Mouse (Mus musculus) C2C12 (cell line): ENCODE data around the gene Mmab. TPM values are rescaled to one million over a fixed set of nuclear protein-coding genes. Genes with fewer than 3 reads are reported as not detected.

Experiments used
- H3K27me3 ChIP-seq: one replicate; pipeline ENCODE4 v1.6.1; 2011; ENCODE audit not compliant: control insufficient read depth, insufficient read depth, insufficient read length
- H3K36me3 ChIP-seq: one replicate; pipeline ENCODE4 v1.6.1; 2011; ENCODE audit not compliant: control insufficient read depth, insufficient read depth
- H3K4me3 ChIP-seq: one replicate; pipeline ENCODE4 v1.5.1; 2011; ENCODE audit warnings: mild to moderate bottlenecking, control low read depth; ENCODE audit not compliant: poor library complexity, insufficient read depth, severe bottlenecking
- H3K79me2 ChIP-seq: one replicate; pipeline ENCODE4 v1.6.1; 2011; ENCODE audit not compliant: control insufficient read depth, insufficient read depth
- H3K79me3 ChIP-seq: one replicate; pipeline ENCODE4 v1.6.1; 2011; ENCODE audit warnings: low read depth, control low read depth
- H3ac ChIP-seq: one replicate; pipeline ENCODE3; 2011; ENCODE audit warnings: low read depth; ENCODE audit not compliant: control insufficient read depth, insufficient read length
- CEBPB ChIP-seq: IDR thresholded peaks from one replicate; pipeline ENCODE4 v1.6.1; 2011; ENCODE audit warnings: low read depth, mild to moderate bottlenecking, control low read depth, moderate library complexity
- CTCF ChIP-seq: IDR thresholded peaks from one replicate; pipeline ENCODE4 v1.5.1; 2011; ENCODE audit not compliant: control insufficient read depth, insufficient read depth, insufficient read length
- FOSL1 ChIP-seq: IDR thresholded peaks from one replicate; pipeline ENCODE4 v1.8.0; 2011; ENCODE audit warnings: mild to moderate bottlenecking, low read length; ENCODE audit not compliant: poor library complexity, insufficient read depth, severe bottlenecking
- MAX ChIP-seq: IDR thresholded peaks from one replicate; pipeline ENCODE4 v1.6.1; 2011; ENCODE audit warnings: mild to moderate bottlenecking, control low read depth
- MYOD1 ChIP-seq: IDR thresholded peaks from one replicate; pipeline ENCODE4 v1.6.1; 2011; ENCODE audit warnings: low read depth; ENCODE audit not compliant: control insufficient read depth, insufficient read length
- MYOG ChIP-seq: IDR thresholded peaks from one replicate; pipeline ENCODE4 v1.6.1; 2011; ENCODE audit not compliant: control insufficient read depth, insufficient read length; ENCODE audit errors: extremely low read depth
- USF1 ChIP-seq: IDR thresholded peaks from one replicate; pipeline ENCODE4 v1.6.1; 2011; ENCODE audit warnings: low read depth, mild to moderate bottlenecking, control low read depth, moderate library complexity
- polyA plus RNA-seq: library from polyadenylated mRNA; unstranded; fragments of >200 nt; fragmentation: generic; extraction: Trizol; gene quantifications from one replicate; pipeline ENCODE4 v1.2.1, GENCODE M21; 2012; ENCODE audit warnings: missing spikeins

The Mmab gene
- polyA plus RNA-seq, 1 experiment = 9.4 TPM

GRCm38 (mm10) chr5:114464561-114464960 lies 20.7 kb upstream of the Mmab start:
- no peak overlapping the region for H3ac ChIP-seq
- no peak for TF ChIP-seq CEBPB
- TF ChIP-seq FOSL1 = no peak
- no peak for TF ChIP-seq CTCF
- no peak for TF ChIP-seq MYOG
- no peak for TF ChIP-seq USF1
- H3K4me3 ChIP-seq = no peak overlapping the region
- no peaks in the 10 kb centered on the region for H3K36me3 ChIP-seq
- peaks cover 25% of the 10 kb centered on the region for H3K27me3 ChIP-seq
- no peaks in the 10 kb centered on the region for H3K79me3 ChIP-seq
- no peaks in the 10 kb centered on the region for H3K79me2 ChIP-seq

- no peaks in the 10 kb centered on the region for H3K79me3 ChIP-seq
- TF ChIP-seq FOSL1 = no peak
- no peak for TF ChIP-seq MYOG
- TF ChIP-seq CEBPB = no peak
- no peak for TF ChIP-seq CTCF
- no peak for TF ChIP-seq MAX
- TF ChIP-seq MYOD1 = no peak
- TF ChIP-seq USF1 = no peak
- no peak overlapping the region for H3ac ChIP-seq
- no peak overlapping the region for H3K4me3 ChIP-seq
- no peaks in the 10 kb centered on the region for H3K79me2 ChIP-seq
- no peaks in the 10 kb centered on the region for H3K36me3 ChIP-seq
- H3K27me3 ChIP-seq = peaks cover 38% of the 10 kb centered on the region
Observed at GRCm38 (mm10) chr5:114462067-114463040, 18.5 kb upstream of the Mmab start.

- no peak overlapping the region for H3K4me3 ChIP-seq
Observed at GRCm38 (mm10) chr5:114461238-114461637, 17.4 kb upstream of the Mmab start.

DNA sequence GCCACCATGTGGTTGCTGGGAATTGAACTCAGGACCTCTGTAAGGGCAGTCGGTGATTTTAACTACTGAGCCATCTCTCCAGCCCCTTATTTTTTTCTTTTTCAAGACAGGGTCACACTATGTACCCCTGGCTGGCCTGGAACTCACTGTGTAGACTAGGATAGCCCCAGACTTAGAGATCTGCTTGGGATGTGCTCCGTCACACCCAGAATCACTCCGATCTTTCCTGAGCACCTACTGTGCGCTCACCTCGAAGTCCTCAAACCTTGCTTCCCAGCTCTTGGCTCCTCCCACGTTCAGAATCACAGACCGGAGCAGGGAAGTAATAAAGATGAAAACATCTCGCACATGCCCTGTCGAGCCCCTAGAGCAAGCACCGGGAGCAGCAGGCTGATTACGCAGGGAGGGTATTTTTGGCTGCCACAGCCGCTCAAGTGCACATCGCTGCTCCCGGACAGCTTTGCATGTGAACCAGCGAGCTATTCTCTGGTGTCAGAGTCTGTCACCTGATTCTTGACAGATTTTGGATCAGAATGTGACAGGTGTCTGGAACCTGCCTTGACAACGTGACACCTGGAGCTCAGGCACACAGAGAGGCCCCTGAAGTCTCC lies 13.2 kb upstream of the Mmab start:
- H3K36me3 ChIP-seq = no peaks in the 10 kb centered on the region
- H3K27me3 ChIP-seq = peaks cover 27% of the 10 kb centered on the region
- no peak overlapping the region for H3ac ChIP-seq
- no peaks in the 10 kb centered on the region for H3K79me3 ChIP-seq
- no peak overlapping the region for H3K4me3 ChIP-seq
- TF ChIP-seq MAX (no peak), CEBPB (no peak), USF1 (no peak), MYOG (no peak), FOSL1 (no peak), MYOD1 (no peak), CTCF (no peak)
- no peaks in the 10 kb centered on the region for H3K79me2 ChIP-seq

More at GRCm38 (mm10) chr5:114461238-114461637, 17.4 kb upstream of the Mmab start:
- TF ChIP-seq MAX (no peak), USF1 (no peak), MYOD1 (no peak), MYOG (no peak), CTCF (peak; percentile 76), FOSL1 (no peak), CEBPB (no peak)
- Histone ChIP-seq H3K79me3 (no peaks in the 10 kb centered on the region), H3K79me2 (no peaks in the 10 kb centered on the region), H3ac (no peak overlapping the region), H3K27me3 (peaks cover 38% of the 10 kb centered on the region), H3K36me3 (no peaks in the 10 kb centered on the region)

DNA sequence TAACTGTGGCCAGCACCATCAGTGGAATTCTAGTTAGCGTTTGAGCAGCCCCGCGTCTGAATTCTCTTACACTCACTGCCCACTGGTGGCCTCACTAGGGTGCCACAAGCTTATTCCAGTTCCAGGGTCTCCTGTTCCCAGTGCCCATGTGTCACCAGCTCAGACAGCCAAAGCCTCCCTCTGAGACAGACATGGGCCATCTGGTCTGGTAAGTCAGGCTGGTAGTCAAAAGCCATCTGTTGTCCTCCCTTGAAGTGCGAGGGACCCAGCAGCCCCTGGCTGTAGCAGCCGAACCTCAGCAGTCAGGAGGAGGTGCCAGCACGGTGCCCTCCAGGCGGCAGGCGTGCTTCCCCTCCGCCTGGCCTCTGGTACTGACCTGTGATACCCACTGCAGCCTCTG lies 12.4 kb upstream of the Mmab start:
- no peak overlapping the region for H3K4me3 ChIP-seq
- H3K79me2 ChIP-seq = no peaks in the 10 kb centered on the region
- H3K36me3 ChIP-seq = no peaks in the 10 kb centered on the region
- no peak overlapping the region for H3ac ChIP-seq
- TF ChIP-seq CEBPB (no peak), MYOG (no peak), USF1 (no peak), MYOD1 (no peak), MAX (no peak), CTCF (no peak), FOSL1 (no peak)
- H3K27me3 ChIP-seq = peaks cover 23% of the 10 kb centered on the region
- H3K79me3 ChIP-seq = no peaks in the 10 kb centered on the region

GRCm38 (mm10) chr5:114449011-114449410 lies 5.2 kb upstream of the Mmab start:
- no peaks in the 10 kb centered on the region for H3K79me3 ChIP-seq
- no peak for TF ChIP-seq MYOD1
- no peak for TF ChIP-seq FOSL1
- no peak for TF ChIP-seq MAX
- no peak for TF ChIP-seq USF1
- TF ChIP-seq CTCF = no peak
- TF ChIP-seq CEBPB = no peak
- no peak for TF ChIP-seq MYOG
- peaks cover 11% of the 10 kb centered on the region for H3K36me3 ChIP-seq
- H3K27me3 ChIP-seq = no peaks in the 10 kb centered on the region
- no peaks in the 10 kb centered on the region for H3K79me2 ChIP-seq
- no peak overlapping the region for H3ac ChIP-seq
- no peak overlapping the region for H3K4me3 ChIP-seq
